Mouse (Mus musculus): Measurements from ENCODE around the gene Rufy1.

- no peak for TF ChIP-seq CTCF (IDR thresholded peaks at IDR 0.05; ENCODE audit: borderline replicate concordance, insufficient read depth, low read depth, low read length)
- TF ChIP-seq POLR2A (IDR thresholded peaks at IDR 0.05; ENCODE audit: borderline replicate concordance, insufficient read depth, low read length): no peak
Observed at GRCm38 (mm10) chr11:50461481-50461880, 30.6 kb upstream of the Rufy1 start.
